In the genomic region with DNA sequence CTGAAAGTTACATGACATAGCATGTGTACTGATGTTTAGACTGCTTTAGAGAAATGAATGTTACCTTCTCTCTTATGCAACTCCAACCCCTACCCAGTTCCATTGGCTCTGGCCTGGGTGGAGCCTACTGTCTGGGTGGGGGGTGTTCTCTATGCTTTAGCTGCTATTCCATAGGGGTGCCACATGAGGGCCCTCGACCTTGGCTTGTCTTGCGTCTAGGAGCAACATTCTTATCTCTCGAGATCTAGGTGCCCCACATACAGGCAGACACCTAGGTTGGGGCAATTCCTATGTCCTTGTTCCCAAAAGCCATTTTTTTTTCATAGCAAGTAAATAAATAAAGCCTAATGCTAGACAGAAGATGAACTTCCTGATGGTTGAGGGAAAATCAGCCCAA, we compare ENCODE assay signal across 8 mouse cellular contexts. TPM values are rescaled to one million over a fixed set of nuclear protein-coding genes. Genes with fewer than 3 reads are reported as not detected.
DNase-seq lines count a peak whose midpoint lies in the region; ATAC-seq and TF ChIP-seq lines count a peak whose summit lies in the region.

No protein-coding gene starts in this region.

- H3K4me1 ChIP-seq in kidney, adult 2 months (ENCODE audit: control insufficient read depth, insufficient read depth, low read length) = no peaks in the 10 kb centered on the region
- H3K4me1 ChIP-seq in hindbrain, embryonic 13.5 days (replicated peaks) = peaks cover 50% of the 10 kb centered on the region

- no peak overlapping the region for H3K27ac ChIP-seq in kidney, adult 2 months (ENCODE audit: insufficient read depth, low read depth, low read length)
- H3K27ac ChIP-seq in hindbrain, embryonic 13.5 days = peak overlapping the region; percentile 93

- H3K9ac ChIP-seq in hindbrain, embryonic 13.5 days = peak overlapping the region; percentile 90

- no peak for ATAC-seq in hindbrain, embryonic 13.5 days (ENCODE audit: low FRiP score)
- peak; percentile 21 for ATAC-seq in megakaryocyte progenitor cell, adult 5-6 weeks (replicated peaks; ENCODE audit: poor library complexity)

- no peaks in the 10 kb centered on the region for H3K27me3 ChIP-seq in kidney, adult 2 months (replicated peaks; ENCODE audit: control insufficient read depth, insufficient read depth, low read length)
- H3K27me3 ChIP-seq in hindbrain, embryonic 13.5 days = peaks cover 27% of the 10 kb centered on the region

- no peak for DNase-seq in kidney, adult 2 months
- DNase-seq in kidney, adult 18-20 months = no peak
- peak; percentile 77 for DNase-seq in R1 (ENCODE audit: low read depth, low spot score)
- peak; percentile 58 to 73 for DNase-seq in spleen, adult 18-20 months
- no peak for DNase-seq in kidney, postnatal 25 days
- no peak for DNase-seq in kidney, adult 11 months

- no peak overlapping the region for H3K4me3 ChIP-seq in kidney, adult 2 months (ENCODE audit: insufficient read depth, low read depth, low read length)
- H3K4me3 ChIP-seq in hindbrain, embryonic 13.5 days = peak overlapping the region; percentile 72; the same call in 1 of the 2 replicates

- H3K9me3 ChIP-seq in hindbrain, embryonic 13.5 days = no peaks in the 10 kb centered on the region

- TF ChIP-seq POLR2A in kidney, adult 2 months (IDR thresholded peaks at IDR 0.05; ENCODE audit: low read depth, low read length) = no peak

- WGBS in kidney, adult 2 months = 12% methylated on average over 3 of the region's 3 CpGs
- 4% methylated on average over 3 of the region's 3 CpGs for WGBS in hindbrain, embryonic 13.5 days

- no peaks in the 10 kb centered on the region for H3K36me3 ChIP-seq in kidney, adult 2 months (ENCODE audit: control insufficient read depth, insufficient read depth, low read length)
- H3K36me3 ChIP-seq in hindbrain, embryonic 13.5 days = no peaks in the 10 kb centered on the region

- TF ChIP-seq CTCF in kidney, adult 2 months (conservative IDR thresholded peaks at IDR 0.05; ENCODE audit: insufficient read depth, insufficient read length, low read depth, low read length) = 0 out of 2 replicates have a peak, but pooled peaks have one; percentile 15

- H3K4me2 ChIP-seq in hindbrain, embryonic 13.5 days = peak overlapping the region; percentile 95

RNA-seq across cellular contexts. Expression of gene Tspoap1, which starts 0.7 kb away (rescaled TPM):
- 3.1 and 4.2 TPM in 2 replicates for polyA plus RNA-seq in kidney, adult 2 months (2012; rRNA removed)
- 40.7 and 40.8 TPM in 2 replicates for polyA plus RNA-seq in hindbrain, embryonic 13.5 days (2015; fragmentation: Nextera tagmentation; extraction: Ambion mirVana)
- 34.1 and 38.5 TPM in 2 replicates for total RNA-seq in megakaryocyte progenitor cell, adult 5-6 weeks (2015)
- total RNA-seq in megakaryocyte progenitor cell, adult 5-6 weeks (2017) = 47.0 and 66.4 TPM in 2 replicates

RNA-seq across cellular contexts. Expression of gene Supt4a, which starts 22.3 kb away (rescaled TPM):
- polyA plus RNA-seq in kidney, adult 2 months (2012; rRNA removed) = 96.9 and 135 TPM in 2 replicates
- polyA plus RNA-seq in hindbrain, embryonic 13.5 days (2015; fragmentation: Nextera tagmentation; extraction: Ambion mirVana) = 143 and 150 TPM in 2 replicates
- total RNA-seq in megakaryocyte progenitor cell, adult 5-6 weeks (2015) = 147 and 161 TPM in 2 replicates
- 52.8 and 63.7 TPM in 2 replicates for total RNA-seq in megakaryocyte progenitor cell, adult 5-6 weeks (2017)

RNA-seq across cellular contexts. Expression of gene Mpo, which starts 33.8 kb away (rescaled TPM):
- 0.05 TPM in 1 of 2 replicates, not detected in the other for polyA plus RNA-seq in kidney, adult 2 months (2012; rRNA removed)
- 0.65 and 1.00 TPM in 2 replicates for polyA plus RNA-seq in hindbrain, embryonic 13.5 days (2015; fragmentation: Nextera tagmentation; extraction: Ambion mirVana)
- 13,257 and 15,415 TPM in 2 replicates for total RNA-seq in megakaryocyte progenitor cell, adult 5-6 weeks (2015)
- 8,081 and 8,928 TPM in 2 replicates for total RNA-seq in megakaryocyte progenitor cell, adult 5-6 weeks (2017)

Comparison
In these comparisons a context has a peak if more than half of its experiments do, and no peak if none do; other contexts are left out.
1. DNase-seq: peak in R1 (single experiment) and spleen, adult 18-20 months (2 of 2); none in kidney, adult 2 months (single experiment), kidney, adult 18-20 months (single experiment), kidney, postnatal 25 days (0 of 2) and kidney, adult 11 months (single experiment).